20 mouse cellular contexts compared by ENCODE assay signal in the genomic region with DNA sequence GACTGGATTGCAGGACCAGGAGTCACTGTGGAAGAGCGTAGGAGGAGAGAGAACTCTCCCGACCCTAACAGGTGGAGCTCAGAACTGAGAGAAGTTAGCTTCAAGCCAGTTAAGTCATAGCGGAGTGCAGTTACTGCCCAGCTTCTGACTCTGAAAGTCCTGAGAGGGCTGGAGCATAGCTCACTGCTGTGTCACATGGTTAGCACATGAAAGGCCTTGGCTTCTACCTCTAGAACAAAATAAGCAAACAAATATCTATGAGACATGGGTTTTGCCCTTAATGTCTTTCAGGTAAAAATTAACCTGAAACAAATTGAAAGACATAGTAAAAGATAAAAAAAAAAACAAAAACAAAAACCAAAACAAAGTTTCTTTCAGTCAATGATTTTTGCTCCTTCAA.
A peak's percentile ranks its signal among the peaks of the same experiment; 100 is the strongest.
DNase-seq lines count a peak whose midpoint lies in the region; ATAC-seq and TF ChIP-seq lines count a peak whose summit lies in the region.
"Had no signal": no experiment of that assay in that cellular context is flagged by ENCODE, and none has a peak within 500 bp of the region (broad histone marks: within the 10 kb centered on the region; RNA-seq: fewer than 3 reads in every experiment).

No protein-coding gene starts in this region.

- no peak overlapping the region for H3K9ac ChIP-seq in kidney, embryonic 14.5 days (ENCODE audit: low read depth, low read length)
- no peak overlapping the region for H3K9ac ChIP-seq in kidney, embryonic 15.5 days
- H3K9ac ChIP-seq: forebrain, embryonic 13.5 days; forebrain, postnatal 0 days; heart, embryonic 13.5 days had no signal

- 78% methylated on average over 3 of the region's 3 CpGs for WGBS in kidney, embryonic 14.5 days
- WGBS in kidney, embryonic 15.5 days: 84% methylated on average over 3 of the region's 3 CpGs

- no peaks in the 10 kb centered on the region for H3K36me3 ChIP-seq in kidney, embryonic 14.5 days (ENCODE audit: control insufficient read depth, insufficient read depth, low read length)
- H3K36me3 ChIP-seq in kidney, embryonic 15.5 days: no peaks in the 10 kb centered on the region
- H3K36me3 ChIP-seq: embryonic facial prominence, embryonic 10.5 days; heart, embryonic 13.5 days had no signal

- TF ChIP-seq CTCF in layer of hippocampus, adult 2 months (conservative IDR thresholded peaks at IDR 0.05): no peak

- H3K27me3 ChIP-seq in kidney, embryonic 14.5 days (ENCODE audit: control insufficient read depth, insufficient read depth, low read length): no peaks in the 10 kb centered on the region
- H3K27me3 ChIP-seq in kidney, embryonic 15.5 days: no peaks in the 10 kb centered on the region
- H3K27me3 ChIP-seq: CH12.LX; forebrain, embryonic 13.5 days; heart, embryonic 13.5 days; Patski had no signal

- H3K4me2 ChIP-seq in kidney, embryonic 14.5 days (replicated peaks; ENCODE audit: low read depth, low read length): no peak overlapping the region
- H3K4me2 ChIP-seq in kidney, embryonic 15.5 days: no peak overlapping the region
- H3K4me2 ChIP-seq: forebrain, embryonic 13.5 days; heart, embryonic 13.5 days had no signal

- H3K27ac ChIP-seq in kidney, embryonic 14.5 days (ENCODE audit: low read depth, low read length): no peak overlapping the region
- H3K27ac ChIP-seq in kidney, embryonic 15.5 days: no peak overlapping the region
- no peak overlapping the region for H3K27ac ChIP-seq in layer of hippocampus, adult 2 months
- H3K27ac ChIP-seq: embryonic facial prominence, embryonic 10.5 days; forebrain, embryonic 13.5 days; gastrocnemius, adult 2 months; heart, embryonic 13.5 days had no signal

- no peaks in the 10 kb centered on the region for H3K9me3 ChIP-seq in kidney, embryonic 14.5 days (ENCODE audit: control insufficient read depth, low read length)
- no peaks in the 10 kb centered on the region for H3K9me3 ChIP-seq in kidney, embryonic 15.5 days (replicated peaks)
- H3K9me3 ChIP-seq: embryonic facial prominence, embryonic 10.5 days; forebrain, embryonic 13.5 days; heart, embryonic 13.5 days had no signal

- peak; percentile 10 for DNase-seq in kidney, adult 11 months
- peak; percentile 40 for DNase-seq in kidney, adult 9 months
- DNase-seq in kidney, postnatal 14 days: peak; percentile 27
- DNase-seq in frontal cortex, postnatal 14 days (ENCODE audit: low spot score in 2 of 2): no peak
- DNase-seq in layer of hippocampus, adult 2 months (ENCODE audit: low spot score in 2 of 2): no peak
- DNase-seq: adrenal gland, postnatal 14 days; cerebellum, adult 11-12 months; cerebellum, postnatal 10 days; forebrain, postnatal 0 days; gastrocnemius, adult 2 months; gastrocnemius, postnatal 25 days; heart, postnatal 36 days had no signal

- no peak for ATAC-seq in kidney, embryonic 14.5 days (ENCODE audit: low FRiP score, low TSS enrichment)
- ATAC-seq in kidney, embryonic 15.5 days (replicated peaks; ENCODE audit: low FRiP score): no peak
- ATAC-seq: activated CD4-positive, CD25-positive, alpha-beta regulatory T cell, adult 4 months; forebrain, embryonic 13.5 days; forebrain, postnatal 0 days; Patski had no signal

- H3K4me3 ChIP-seq in kidney, embryonic 14.5 days (ENCODE audit: low read length): no peak overlapping the region
- no peak overlapping the region for H3K4me3 ChIP-seq in kidney, embryonic 15.5 days (replicated peaks)
- H3K4me3 ChIP-seq in layer of hippocampus, adult 2 months: no peak overlapping the region
- H3K4me3 ChIP-seq: embryonic facial prominence, embryonic 10.5 days; forebrain, embryonic 13.5 days; gastrocnemius, adult 2 months; heart, embryonic 13.5 days had no signal

- no peaks in the 10 kb centered on the region for H3K4me1 ChIP-seq in kidney, embryonic 14.5 days (ENCODE audit: control insufficient read depth, insufficient read depth, low read length)
- H3K4me1 ChIP-seq in kidney, embryonic 15.5 days: no peaks in the 10 kb centered on the region; the same call in 1 of the 2 replicates

Comparison
In these comparisons a context has a peak if more than half of its experiments do, and no peak if none do; other contexts are left out.
1. DNase-seq: peak in kidney, adult 11 months (single experiment), kidney, adult 9 months (single experiment) and kidney, postnatal 14 days (single experiment); none in frontal cortex, postnatal 14 days (0 of 2) and layer of hippocampus, adult 2 months (0 of 2).